Mouse (Mus musculus) ovary, postnatal 36 days (tissue): ENCODE data around the gene Meis1.

Experiments
- DNase-seq: peaks from one replicate; pipeline ENCODE4 v3.0.0; 2022; ENCODE audit warnings: low spot score, mixed read lengths

Meis1 gene

DNA sequence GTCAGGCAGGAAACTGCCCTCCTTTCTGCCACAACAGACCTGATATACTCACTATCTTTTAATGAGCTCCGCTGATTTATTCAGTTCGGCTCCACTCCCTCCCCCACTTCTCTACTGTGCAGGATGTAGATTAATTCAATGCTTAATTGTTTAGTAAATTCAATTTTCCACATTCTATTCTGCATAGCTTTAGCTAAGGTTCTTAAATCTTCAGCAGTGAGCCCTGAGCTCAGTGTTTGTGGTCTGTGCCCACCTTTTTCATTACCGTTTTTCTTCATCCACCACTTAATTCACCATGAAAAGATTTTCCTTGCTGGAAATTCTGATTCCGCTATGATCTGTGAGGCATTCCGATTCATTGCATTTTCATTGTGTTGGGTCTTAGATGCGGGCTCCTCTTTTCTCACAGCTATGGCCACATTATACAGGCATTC lies 28.5 kb downstream of the Meis1 start:
- no peak for DNase-seq

DNA sequence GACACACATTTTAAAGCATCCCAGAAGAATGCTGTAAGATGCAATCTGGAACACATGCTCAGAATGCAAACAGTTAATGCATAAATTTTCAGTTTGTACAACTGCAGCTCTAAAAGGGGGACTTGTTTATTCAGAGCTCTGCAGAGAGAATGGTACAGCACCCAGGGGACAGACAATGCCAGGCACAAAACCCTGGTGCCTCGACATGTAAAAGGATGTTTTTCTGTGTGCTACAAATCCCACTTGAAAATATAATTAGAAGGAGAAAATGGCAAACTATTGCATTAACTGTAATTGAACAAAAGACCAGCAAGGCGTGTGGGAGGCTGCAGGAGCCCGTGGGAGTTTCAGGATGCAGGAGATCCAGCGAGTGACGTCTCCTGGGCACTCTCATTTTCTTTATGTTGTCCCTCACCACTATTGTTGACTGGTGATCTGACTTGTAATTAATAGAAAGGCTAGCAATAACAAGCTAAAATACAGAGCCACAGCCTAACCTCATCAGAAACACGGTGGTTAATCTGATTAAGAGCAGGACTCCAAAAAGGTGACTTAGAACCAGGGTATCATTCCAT lies 29.0 kb downstream of the Meis1 start:
- no peak for DNase-seq

GRCm38 (mm10) chr11:18988637-18989263 lies 30.0 kb downstream of the Meis1 start:
- no peak for DNase-seq

DNA sequence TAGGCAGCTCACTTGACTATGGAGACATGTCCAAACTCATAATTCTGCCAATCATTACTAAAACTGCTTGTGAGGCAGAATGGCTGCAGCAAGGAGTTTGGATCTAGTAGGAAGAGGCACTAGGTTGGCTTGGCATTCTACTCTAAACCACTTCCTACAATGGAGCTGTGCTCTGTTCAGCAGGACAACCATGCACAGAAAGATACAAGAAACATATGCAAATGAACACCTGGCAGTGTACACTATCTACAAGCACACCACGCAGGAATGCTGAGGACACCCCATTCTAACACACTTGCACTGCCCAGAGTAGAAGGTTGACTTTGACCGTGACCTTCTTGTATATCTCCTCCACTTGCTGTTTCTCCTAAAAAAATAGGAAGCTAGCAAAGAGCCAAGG lies 35.0 kb downstream of the Meis1 start:
- no peak for DNase-seq

DNA sequence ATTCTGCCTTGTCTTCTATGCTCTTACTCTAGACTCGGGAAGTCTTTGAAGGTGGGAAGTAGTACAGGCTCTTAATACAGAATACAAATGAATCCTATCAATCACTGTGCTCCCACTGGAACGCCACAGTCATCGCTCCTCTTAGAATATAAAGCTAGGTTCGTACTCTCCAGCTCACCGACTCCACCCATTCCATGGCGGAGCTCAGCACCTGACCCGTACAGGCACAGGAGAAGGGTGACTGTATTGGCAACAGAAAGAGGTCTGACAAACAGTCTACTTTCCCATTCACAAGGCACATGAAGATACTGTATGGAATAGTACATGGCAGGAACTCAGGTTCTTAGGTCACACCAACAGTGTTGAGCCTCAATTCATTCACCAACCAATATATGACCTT lies 35.5 kb downstream of the Meis1 start:
- DNase-seq: no peak

- DNase-seq: no peak
Measured at GRCm38 (mm10) chr11:18982331-18982730, 36.5 kb downstream of the Meis1 start.

DNA sequence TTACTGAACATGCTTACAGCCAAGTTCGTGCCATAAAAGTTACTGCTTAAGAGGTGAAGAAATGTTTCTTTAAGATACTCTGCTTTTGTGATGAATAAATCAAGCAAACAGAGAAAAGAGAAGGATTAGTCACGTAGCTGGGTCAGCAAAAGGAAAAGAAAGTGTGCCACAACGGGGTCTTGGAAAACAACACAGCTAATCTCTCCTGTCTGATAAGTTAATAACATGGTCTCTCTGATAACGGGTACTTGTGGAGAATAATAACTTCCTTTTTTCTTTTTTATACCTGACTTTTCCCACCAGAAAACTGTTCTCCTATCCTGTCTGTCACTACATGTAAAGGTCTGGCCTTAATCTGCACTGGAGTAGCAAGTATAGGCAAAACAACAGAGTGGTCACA lies 37.4 kb downstream of the Meis1 start:
- DNase-seq: no peak

- no peak for DNase-seq
Measured at GRCm38 (mm10) chr11:18980615-18981014, 38.2 kb downstream of the Meis1 start.

- DNase-seq: no peak
Measured at GRCm38 (mm10) chr11:18975087-18975486, 43.7 kb downstream of the Meis1 start.

DNA sequence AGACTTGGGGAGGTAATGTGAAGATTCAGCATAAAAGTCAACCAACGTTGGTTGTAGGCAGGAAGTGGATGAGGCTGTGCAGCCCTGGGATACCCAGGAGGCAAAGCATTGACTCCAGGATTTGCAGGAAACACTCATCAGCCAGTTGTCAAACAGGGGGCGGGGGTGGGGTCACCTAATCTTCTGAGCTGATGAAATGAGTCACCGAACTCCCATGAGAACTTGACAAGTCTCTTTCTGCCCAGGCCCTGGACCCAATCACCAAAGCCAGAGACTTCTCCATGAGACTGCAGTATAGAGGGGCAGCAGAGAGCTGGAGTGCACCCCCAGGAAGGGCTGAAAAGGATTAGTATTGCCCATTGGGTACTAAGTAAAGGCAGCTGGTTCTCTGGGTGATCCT lies 45.0 kb downstream of the Meis1 start:
- DNase-seq: no peak

DNA sequence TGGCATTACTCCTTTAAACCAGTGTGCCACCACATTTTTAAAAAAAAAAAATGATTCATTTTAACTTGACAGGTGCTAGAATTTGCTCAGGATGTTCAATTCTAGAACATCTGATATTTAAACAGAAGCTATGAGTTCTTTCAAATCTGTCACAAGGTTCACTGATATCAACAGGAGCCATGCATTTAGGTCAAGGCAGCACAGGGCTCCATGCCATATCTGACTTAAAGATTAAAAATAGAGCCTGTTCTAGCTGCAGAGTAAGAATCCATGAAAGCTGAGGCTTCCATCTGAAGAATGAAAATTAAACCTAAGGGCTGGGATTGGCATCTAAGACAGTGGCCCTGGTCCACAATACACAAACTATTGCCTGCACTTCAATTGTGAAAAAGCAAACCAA lies 45.8 kb downstream of the Meis1 start:
- DNase-seq: no peak

GRCm38 (mm10) chr11:18971551-18971950 lies 47.2 kb downstream of the Meis1 start:
- no peak for DNase-seq

- DNase-seq: no peak
Measured at GRCm38 (mm10) chr11:18969920-18970336, 48.9 kb downstream of the Meis1 start.

GRCm38 (mm10) chr11:18964418-18964817 lies 54.4 kb downstream of the Meis1 start:
- no peak for DNase-seq

- DNase-seq: no peak
Measured at GRCm38 (mm10) chr11:18963202-18964136, 55.3 kb downstream of the Meis1 start.

DNA sequence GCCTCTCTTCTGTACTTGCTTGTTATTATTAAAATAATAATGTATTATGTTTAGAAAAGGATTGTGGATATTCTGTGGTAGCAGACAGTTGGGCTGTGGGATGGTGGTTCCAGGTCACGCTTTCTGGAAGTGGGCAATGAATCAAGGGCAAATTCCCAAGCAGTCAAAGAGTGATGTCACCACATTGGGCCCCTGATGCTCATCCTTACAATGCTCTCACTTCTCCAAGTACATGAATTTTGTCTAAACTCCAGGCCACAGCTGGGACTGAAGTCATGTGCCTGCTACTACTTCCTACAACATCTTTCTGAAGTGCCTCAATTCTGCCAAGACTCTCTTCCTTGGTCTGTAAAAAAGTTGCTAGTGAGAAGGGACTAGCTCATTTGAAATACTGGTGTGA lies 59.3 kb downstream of the Meis1 start:
- no peak for DNase-seq

- DNase-seq: no peak
Measured at GRCm38 (mm10) chr11:18957805-18958770, 60.7 kb downstream of the Meis1 start.

DNA sequence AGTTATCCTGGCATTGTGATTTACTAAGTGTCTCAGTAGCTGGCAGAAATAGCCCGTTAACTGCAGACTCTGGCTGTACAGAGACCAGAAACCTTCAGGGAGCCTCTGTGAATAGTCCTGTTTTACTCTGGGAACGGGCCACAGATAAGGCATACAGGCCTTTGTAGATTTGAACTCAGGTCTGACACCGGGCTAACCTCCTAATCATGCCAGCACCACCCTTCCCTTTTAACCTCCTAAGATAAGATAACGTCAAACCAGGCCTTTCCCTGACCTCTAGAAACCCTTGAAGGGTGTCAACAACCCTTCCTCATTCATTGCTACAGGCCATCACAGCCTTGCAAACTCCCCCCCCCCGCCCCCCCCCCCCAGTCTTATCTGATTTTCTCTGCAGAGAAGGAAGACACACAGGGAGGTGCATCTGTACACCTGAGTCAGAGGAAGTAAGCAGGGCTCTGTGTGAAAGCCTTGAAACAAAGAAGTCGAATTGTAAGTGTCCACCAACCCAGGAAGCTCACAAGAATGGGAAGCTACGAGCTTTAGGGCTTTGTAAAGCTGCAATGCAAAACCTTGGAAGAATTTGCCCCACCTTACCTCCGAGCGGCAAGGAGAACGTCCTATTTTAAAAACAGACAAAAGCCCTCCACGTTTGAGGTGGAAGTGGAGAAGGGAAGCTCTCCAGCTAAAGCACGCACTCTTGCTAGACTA lies 61.5 kb downstream of the Meis1 start:
- no peak for DNase-seq

- DNase-seq: peak; percentile 26
Measured at GRCm38 (mm10) chr11:18955969-18956368, 62.8 kb downstream of the Meis1 start.

GRCm38 (mm10) chr11:18954852-18955251 lies 63.9 kb downstream of the Meis1 start:
- no peak for DNase-seq

DNA sequence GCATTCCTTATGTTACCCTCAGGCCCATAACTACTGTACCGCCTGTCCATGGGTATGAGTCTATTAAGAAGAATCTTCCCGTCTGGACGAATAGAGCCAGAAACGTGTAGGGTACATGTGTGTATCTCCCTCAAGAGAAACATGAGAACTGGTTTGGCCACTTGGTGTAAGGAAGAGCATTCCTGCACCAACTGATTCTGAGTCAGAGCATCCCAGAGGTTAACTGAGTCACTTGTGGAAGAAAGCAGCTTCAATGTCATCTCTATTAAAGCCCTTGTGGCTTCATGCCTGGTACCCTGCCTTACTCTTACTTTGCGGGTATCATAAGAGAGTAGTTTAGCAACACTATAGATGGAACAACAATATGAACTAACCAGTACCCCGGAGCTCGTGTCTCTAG lies 64.9 kb downstream of the Meis1 start:
- DNase-seq: no peak
